Mouse (Mus musculus) frontal cortex, adult 2 months (tissue): Measurements from ENCODE around the gene Gata1. TPM values are rescaled to one million over a fixed set of nuclear protein-coding genes. Genes with fewer than 3 reads are reported as not detected.

Experiments
- polyA plus RNA-seq: library from polyadenylated mRNA; depleted of rRNA; stranded (reverse); fragments of >200 nt; gene quantifications from 2 replicates; pipeline ENCODE4 v1.2.3, GENCODE M21; 2012; rRNA removed

Gata1 gene
- polyA plus RNA-seq, 1 experiment = not detected

Other genes starting within 250 kb of the Gata1 start
- 118 and 124 TPM in 2 replicates for gene Praf2, start 249.6 kb downstream of the Gata1 start, polyA plus RNA-seq
- 23.7 and 25.4 TPM in 2 replicates for gene Ccdc120, start 227.2 kb downstream of the Gata1 start, polyA plus RNA-seq
- 23.8 and 25.1 TPM in 2 replicates for gene Tfe3, start 215.5 kb downstream of the Gata1 start, polyA plus RNA-seq
- 112 and 118 TPM in 2 replicates for gene Gripap1, start 188.3 kb downstream of the Gata1 start, polyA plus RNA-seq
- gene Kcnd1, start 155.8 kb downstream of the Gata1 start, polyA plus RNA-seq = 7.4 and 7.8 TPM in 2 replicates
- gene Otud5, start 136.7 kb downstream of the Gata1 start, polyA plus RNA-seq = 51.9 and 58.0 TPM in 2 replicates
- 50.5 and 54.6 TPM in 2 replicates for gene Pim2, start 99.8 kb downstream of the Gata1 start, polyA plus RNA-seq
- 44.6 and 51.1 TPM in 2 replicates for gene Slc35a2, start 94.0 kb downstream of the Gata1 start, polyA plus RNA-seq
- gene Pqbp1, start 78.8 kb downstream of the Gata1 start, polyA plus RNA-seq = 188 and 192 TPM in 2 replicates
- 17.8 and 20.3 TPM in 2 replicates for gene Timm17b, start 78.7 kb downstream of the Gata1 start, polyA plus RNA-seq
- gene Gm10491, start 70.2 kb downstream of the Gata1 start, polyA plus RNA-seq = not detected in 2 replicates
- gene Gm10490, start 68.5 kb downstream of the Gata1 start, polyA plus RNA-seq = not detected in 2 replicates
- gene Pcsk1n, start 58.2 kb downstream of the Gata1 start, polyA plus RNA-seq = 456 and 602 TPM in 2 replicates
- gene Eras, start 49.5 kb downstream of the Gata1 start, polyA plus RNA-seq = 0.10 TPM in 1 of 2 replicates, not detected in the other
- 71.9 and 81.8 TPM in 2 replicates for gene Hdac6, start 30.2 kb downstream of the Gata1 start, polyA plus RNA-seq
- gene Glod5, start 40.4 kb upstream of the Gata1 start, polyA plus RNA-seq = 0.60 and 0.84 TPM in 2 replicates
- gene Suv39h1, start 96.7 kb upstream of the Gata1 start, polyA plus RNA-seq = 25.0 and 27.5 TPM in 2 replicates
- gene Was, start 112.4 kb upstream of the Gata1 start, polyA plus RNA-seq = 1.1 and 1.4 TPM in 2 replicates
- 221 and 236 TPM in 2 replicates for gene Wdr13, start 154.8 kb upstream of the Gata1 start, polyA plus RNA-seq
- gene Rbm3, start 167.8 kb upstream of the Gata1 start, polyA plus RNA-seq = 216 and 235 TPM in 2 replicates
- 16.7 TPM in 2 replicates for gene Tbc1d25, start 198.1 kb upstream of the Gata1 start, polyA plus RNA-seq
- 20.0 and 22.7 TPM in 2 replicates for gene Ebp, start 215.4 kb upstream of the Gata1 start, polyA plus RNA-seq
- 112 and 115 TPM in 2 replicates for gene Porcn, start 228.5 kb upstream of the Gata1 start, polyA plus RNA-seq